Mouse (Mus musculus) CH12.LX (cell line): Measurements from ENCODE around the gene D430019H16Rik. TPM values are rescaled to one million over a fixed set of nuclear protein-coding genes. Genes with fewer than 3 reads are reported as not detected.

Source experiments
- DNase-seq: peaks from one replicate; pipeline ENCODE4 v3.0.0-alpha.2; 2013; ENCODE audit errors: extremely low read depth
- H3K27ac ChIP-seq: 2 replicates; pipeline ENCODE4 v1.5.1; 2012; ENCODE audit warnings: low read depth, mild to moderate bottlenecking, control low read depth, moderate library complexity; ENCODE audit not compliant: insufficient read depth
- H3K27me3 ChIP-seq: replicated peaks from 2 replicates; pipeline ENCODE3; 2012; ENCODE audit warnings: inconsistent platforms
- H3K36me3 ChIP-seq, 2 experiments: replicated peaks in 1 of 2; 2 replicates each; pipeline versions ENCODE3 to v1.6.1; 2012; ENCODE audit warnings: inconsistent platforms in 1 of 2, low read length in 1 of 2, mild to moderate bottlenecking in 1 of 2, mixed read lengths in 1 of 2, moderate library complexity in 1 of 2; ENCODE audit not compliant: control insufficient read depth in 1 of 2, insufficient read depth in 1 of 2
- H3K4me1 ChIP-seq, 2 experiments: 2 replicates each; pipeline ENCODE4 v1.6.1; 2012; ENCODE audit warnings: inconsistent platforms in 1 of 2, moderate library complexity in 1 of 2; ENCODE audit not compliant: insufficient read depth in 2 of 2, control insufficient read depth in 1 of 2
- H3K4me2 ChIP-seq: 2 replicates; pipeline ENCODE4 v1.6.1; 2012; ENCODE audit warnings: low read depth, mild to moderate bottlenecking, control low read depth; ENCODE audit not compliant: poor library complexity, insufficient read depth, severe bottlenecking
- H3K4me3 ChIP-seq, 3 experiments: fragments of 150-350 bp in 1 of 3; sonication (generic) in 1 of 3; replicated peaks in 1 of 3; 2 replicates each; pipeline versions ENCODE3 to v1.5.1; 2011 to 2012; ENCODE audit warnings: low read depth in 2 of 3, low read length in 2 of 3, mild to moderate bottlenecking in 2 of 3, moderate library complexity in 2 of 3, control low read depth in 1 of 3, improper control_type of control experiment in 1 of 3, inconsistent platforms in 1 of 3, mixed read lengths in 1 of 3; ENCODE audit not compliant: poor library complexity in 1 of 3
- H3K79me2 ChIP-seq: replicated peaks from 2 replicates; pipeline ENCODE4 v1.6.1; 2012; ENCODE audit warnings: mild to moderate bottlenecking, moderate library complexity; ENCODE audit not compliant: control insufficient read depth, poor library complexity, insufficient read depth, severe bottlenecking; ENCODE audit errors: extremely low read depth
- H3K9ac ChIP-seq: 2 replicates; pipeline ENCODE4 v1.6.1; 2012; ENCODE audit warnings: low read depth, mild to moderate bottlenecking, control low read depth, moderate library complexity; ENCODE audit not compliant: insufficient read depth
- H3K9me3 ChIP-seq: replicated peaks from 2 replicates; pipeline ENCODE3; 2012; ENCODE audit warnings: low read length, inconsistent platforms, mixed read lengths
- ELF1 ChIP-seq: IDR thresholded peaks from 2 replicates; pipeline ENCODE4 v1.6.1; 2014; ENCODE audit warnings: low read depth, mild to moderate bottlenecking, inconsistent platforms, low read length, improper control_type of control experiment
- EP300 ChIP-seq: IDR thresholded peaks from 2 replicates; pipeline ENCODE4 v1.6.1; 2011; ENCODE audit warnings: low read length, improper control_type of control experiment
- GABPA ChIP-seq: IDR thresholded peaks from 2 replicates; pipeline ENCODE4 v1.6.1; 2012; ENCODE audit warnings: low read depth, low read length, improper control_type of control experiment, inconsistent platforms; ENCODE audit not compliant: insufficient replicate concordance
- HCFC1 ChIP-seq: IDR thresholded peaks from 2 replicates; pipeline ENCODE4 v1.6.1; 2012; ENCODE audit warnings: low read depth, mild to moderate bottlenecking, inconsistent platforms, low read length, improper control_type of control experiment
- JUN ChIP-seq: IDR thresholded peaks from 2 replicates; pipeline ENCODE4 v1.6.1; 2011; ENCODE audit warnings: low read depth, mild to moderate bottlenecking, low read length, improper control_type of control experiment, moderate library complexity; ENCODE audit not compliant: insufficient read depth
- JUND ChIP-seq: conservative IDR thresholded peaks from 2 replicates; pipeline ENCODE4 v1.6.1; 2011; ENCODE audit warnings: low read depth, low read length, improper control_type of control experiment
- KAT2A ChIP-seq: IDR thresholded peaks from 2 replicates; pipeline ENCODE4 v1.6.1; 2012; ENCODE audit warnings: low read length, improper control_type of control experiment, inconsistent platforms; ENCODE audit not compliant: insufficient replicate concordance
- MAX ChIP-seq: IDR thresholded peaks from 2 replicates; pipeline ENCODE4 v1.6.1; 2011; ENCODE audit warnings: low read length, improper control_type of control experiment
- MAZ ChIP-seq: IDR thresholded peaks from 2 replicates; pipeline ENCODE4 v1.6.1; 2012; ENCODE audit warnings: low read depth, mild to moderate bottlenecking, inconsistent platforms, low read length, improper control_type of control experiment, moderate library complexity
- MEF2A ChIP-seq: IDR thresholded peaks from 2 replicates; pipeline ENCODE4 v1.6.1; 2014; ENCODE audit warnings: low read depth, mild to moderate bottlenecking, inconsistent platforms, low read length, improper control_type of control experiment, borderline replicate concordance
- MYC ChIP-seq: IDR thresholded peaks from 2 replicates; pipeline ENCODE4 v1.6.1; 2011; ENCODE audit warnings: low read depth, mild to moderate bottlenecking, improper control_type of control experiment, low read length
- PAX5 ChIP-seq: IDR thresholded peaks from 2 replicates; pipeline ENCODE4 v1.6.1; 2012; ENCODE audit warnings: low read length, inconsistent platforms, mixed read lengths
- POLR2A ChIP-seq: IDR thresholded peaks from 2 replicates; pipeline ENCODE4 v1.6.1; 2011; ENCODE audit warnings: low read depth, mild to moderate bottlenecking, improper control_type of control experiment, low read length
- SIN3A ChIP-seq: IDR thresholded peaks from 2 replicates; pipeline ENCODE4 v1.6.1; 2012; ENCODE audit warnings: low read length, improper control_type of control experiment, inconsistent platforms
- ZMIZ1 ChIP-seq: IDR thresholded peaks from 2 replicates; pipeline ENCODE4 v1.6.1; 2012; ENCODE audit warnings: low read depth, mild to moderate bottlenecking, inconsistent platforms, low read length, improper control_type of control experiment
- ZNF384 ChIP-seq: IDR thresholded peaks from 2 replicates; pipeline ENCODE4 v1.6.1; 2012; ENCODE audit warnings: low read depth, low read length, improper control_type of control experiment, inconsistent platforms
- dilution Hi-C: fragments of 300-500 bp; cut with MboI; formaldehyde crosslinking; loops from 2 replicates; pipeline ENCODE4 v1.14.3; 2020; ENCODE audit warnings: low sequenced_read_pairs; ENCODE audit not compliant: extremely low pct_unique_long_range_greater_than_20kb, extremely low pct_ligation_motif_present
- in situ Hi-C: fragments of 300-500 bp; cut with MboI; formaldehyde crosslinking; loops from 3 replicates; pipeline ENCODE4 v1.14.3; 2019; ENCODE audit warnings: low sequenced_read_pairs, low pct_ligation_motif_present, low pct_unique_long_range_greater_than_20kb, mixed read lengths
- polyA plus RNA-seq: library from polyadenylated mRNA; unstranded; fragments of >175 nt; gene quantifications from 2 replicates; pipeline ENCODE4 v1.2.1, GENCODE M21; 2012; ENCODE audit warnings: low read depth; ENCODE audit not compliant: insufficient read length
- total RNA-seq, 2 experiments: library from RNA; depleted of rRNA; stranded (reverse); fragments of 300-350 nt in 1 of 2; fragments of >200 nt in 1 of 2; gene quantifications; 2 replicates each; pipeline ENCODE4 v1.2.3; 2012 to 2014

The D430019H16Rik gene
- total and polyA plus RNA-seq, 3 experiments, result 0.42 to 0.96 (median 0.91) TPM

GRCm38 (mm10) chr12:105541590-105542402, 88.1 kb downstream of the D430019H16Rik start:
- no peak overlapping the region for H3K9ac ChIP-seq
- no peak overlapping the region for H3K4me3 ChIP-seq
- H3K79me2 ChIP-seq, result no peaks in the 10 kb centered on the region
- dilution Hi-C loops (no loop called here), in situ Hi-C loops (no loop called here)
- no peaks in the 10 kb centered on the region for H3K36me3 ChIP-seq
- no peak for TF ChIP-seq EP300
- no peak for TF ChIP-seq GABPA
- TF ChIP-seq ZNF384, result no peak
- no peak for TF ChIP-seq KAT2A
- TF ChIP-seq HCFC1, result no peak
- no peak for TF ChIP-seq ZMIZ1
- no peak for TF ChIP-seq MAZ
- TF ChIP-seq MAX, result no peak
- no peak for TF ChIP-seq MEF2A
- no peak for TF ChIP-seq PAX5
- no peak for TF ChIP-seq SIN3A
- TF ChIP-seq MYC, result no peak
- no peak for TF ChIP-seq POLR2A
- TF ChIP-seq JUND, result no peak
- DNase-seq, result no peak
- H3K4me2 ChIP-seq, result no peak overlapping the region
- H3K27me3 ChIP-seq, result no peaks in the 10 kb centered on the region
- H3K27ac ChIP-seq, result no peak overlapping the region
- peaks cover 0 to 10% of the 10 kb centered on the region in 2 experiments; a peak in 2 of 4 replicates for H3K4me1 ChIP-seq
- H3K9me3 ChIP-seq, result peaks cover 6% of the 10 kb centered on the region

- H3K36me3 ChIP-seq, result no peaks in the 10 kb centered on the region
- TF ChIP-seq ZMIZ1, result no peak
- no peak for TF ChIP-seq JUND
- no peak for TF ChIP-seq MEF2A
- no peak for TF ChIP-seq JUN
- no peak for TF ChIP-seq ELF1
- TF ChIP-seq MAX, result no peak
- no peak for TF ChIP-seq MYC
- TF ChIP-seq ZNF384, result no peak
These were observed 88.9 kb downstream of the D430019H16Rik start for GRCm38 (mm10) chr12:105542513-105542912.

More at GRCm38 (mm10) chr12:105542513-105542912, 88.9 kb downstream of the D430019H16Rik start:
- no peak overlapping the region for H3K4me2 ChIP-seq
- DNase-seq, result no peak
- H3K27me3 ChIP-seq, result peaks cover 1% of the 10 kb centered on the region
- H3K9ac ChIP-seq, result no peak overlapping the region
- dilution Hi-C loops (no loop called here), in situ Hi-C loops (no loop called here)
- peaks cover 0 to 13% of the 10 kb centered on the region in 2 experiments; a peak in 2 of 4 replicates for H3K4me1 ChIP-seq
- no peak overlapping the region for H3K27ac ChIP-seq
- no peak overlapping the region for H3K4me3 ChIP-seq
- H3K79me2 ChIP-seq, result no peaks in the 10 kb centered on the region
- peaks cover 6% of the 10 kb centered on the region for H3K9me3 ChIP-seq

Other genes starting within 250 kb of the D430019H16Rik start
- not detected in 2 replicates for gene Tcl1, start 231.1 kb upstream of the D430019H16Rik start, total RNA-seq (2012; rRNA removed)
- not detected in 2 replicates for gene Tcl1, start 231.1 kb upstream of the D430019H16Rik start, total RNA-seq (2014; rRNA removed)
- gene Tcl1, start 231.1 kb upstream of the D430019H16Rik start, polyA plus RNA-seq, result not detected in 2 replicates
- not detected in 2 replicates for gene Tunar, start 120.0 kb upstream of the D430019H16Rik start, total RNA-seq (2012; rRNA removed)
- not detected in 2 replicates for gene Tunar, start 120.0 kb upstream of the D430019H16Rik start, total RNA-seq (2014; rRNA removed)
- gene Tunar, start 120.0 kb upstream of the D430019H16Rik start, polyA plus RNA-seq, result not detected in 2 replicates
- gene Bdkrb2, start 109.4 kb downstream of the D430019H16Rik start, total RNA-seq (2012; rRNA removed), result not detected in 2 replicates
- not detected in 2 replicates for gene Bdkrb2, start 109.4 kb downstream of the D430019H16Rik start, total RNA-seq (2014; rRNA removed)
- gene Bdkrb2, start 109.4 kb downstream of the D430019H16Rik start, polyA plus RNA-seq, result 0.06 TPM in 1 of 2 replicates, not detected in the other
- gene Bdkrb1, start 149.2 kb downstream of the D430019H16Rik start, total RNA-seq (2012; rRNA removed), result 0.29 and 0.81 TPM in 2 replicates
- 1.00 and 1.5 TPM in 2 replicates for gene Bdkrb1, start 149.2 kb downstream of the D430019H16Rik start, total RNA-seq (2014; rRNA removed)
- gene Bdkrb1, start 149.2 kb downstream of the D430019H16Rik start, polyA plus RNA-seq, result 0.87 and 1.0 TPM in 2 replicates
- 12.3 and 13.9 TPM in 2 replicates for gene Gskip, start 231.0 kb downstream of the D430019H16Rik start, total RNA-seq (2012; rRNA removed)
- 21.9 TPM in 2 replicates for gene Gskip, start 231.0 kb downstream of the D430019H16Rik start, total RNA-seq (2014; rRNA removed)
- 13.3 and 15.9 TPM in 2 replicates for gene Gskip, start 231.0 kb downstream of the D430019H16Rik start, polyA plus RNA-seq
- gene Atg2b, start 231.4 kb downstream of the D430019H16Rik start, total RNA-seq (2012; rRNA removed), result 27.3 and 28.5 TPM in 2 replicates
- 26.6 and 26.9 TPM in 2 replicates for gene Atg2b, start 231.4 kb downstream of the D430019H16Rik start, total RNA-seq (2014; rRNA removed)
- 24.1 and 28.4 TPM in 2 replicates for gene Atg2b, start 231.4 kb downstream of the D430019H16Rik start, polyA plus RNA-seq